Mouse (Mus musculus) layer of hippocampus, postnatal 10 days (tissue): ENCODE measurements at regions not wholly inside any gene's neighbourhood (a gene's known extent, or its start where the extent isn't known, plus 50 kb on each side); places are given as distances from the start of the nearest gene placed in this dataset.

Source experiments
- DNase-seq, 2 experiments: peaks; one replicate each; pipeline ENCODE4 v3.0.0; 2021; ENCODE audit warnings: low spot score in 2 of 2

GRCm38 (mm10) chr15:63193617-63194491, 651.1 kb downstream of the Gsdmc2 start:
- no peak for DNase-seq

GRCm38 (mm10) chr15:63191731-63192130, 653.2 kb downstream of the Gsdmc2 start:
- no peak for DNase-seq

GRCm38 (mm10) chr15:63190086-63190485, 654.9 kb downstream of the Gsdmc2 start:
- DNase-seq, result no peak

GRCm38 (mm10) chr15:63171003-63171402, 674.0 kb downstream of the Gsdmc2 start:
- no peak for DNase-seq

GRCm38 (mm10) chr15:63170171-63170570, 674.8 kb downstream of the Gsdmc2 start:
- no peak for DNase-seq

- no peak for DNase-seq
Observed at GRCm38 (mm10) chr15:63166411-63166810, 678.6 kb downstream of the Gsdmc2 start.

- peak; percentile 6 to 14 for DNase-seq
Observed at GRCm38 (mm10) chr15:63163550-63164279, 681.3 kb downstream of the Gsdmc2 start.

GRCm38 (mm10) chr15:63162881-63163549, 682.0 kb downstream of the Gsdmc2 start:
- peak; percentile 10 to 16 for DNase-seq

GRCm38 (mm10) chr15:63123123-63123688, 721.8 kb downstream of the Gsdmc2 start:
- DNase-seq, result no peak

- no peak for DNase-seq
Observed at GRCm38 (mm10) chr15:63112918-63113317, 732.1 kb downstream of the Gsdmc2 start.

- no peak for DNase-seq
Observed at GRCm38 (mm10) chr15:63100093-63100492, 744.9 kb downstream of the Gsdmc2 start.

- DNase-seq, result peak; percentile 15 to 23
Observed at GRCm38 (mm10) chr15:63081972-63082371, 763.0 kb downstream of the Gsdmc2 start.

GRCm38 (mm10) chr15:63079825-63080224, 765.2 kb downstream of the Gsdmc2 start:
- DNase-seq, result no peak

GRCm38 (mm10) chr15:63071921-63072320, 773.1 kb downstream of the Gsdmc2 start:
- no peak for DNase-seq

GRCm38 (mm10) chr15:63067126-63067525, 777.9 kb downstream of the Gsdmc2 start:
- no peak for DNase-seq

GRCm38 (mm10) chr15:63066020-63066439, 778.9 kb downstream of the Gsdmc2 start:
- DNase-seq, result no peak

- no peak for DNase-seq
Observed at GRCm38 (mm10) chr15:63061891-63062290, 783.1 kb downstream of the Gsdmc2 start.

GRCm38 (mm10) chr15:63060826-63061225, 784.2 kb downstream of the Gsdmc2 start:
- DNase-seq, result no peak

GRCm38 (mm10) chr15:63052570-63053255, 792.3 kb downstream of the Gsdmc2 start:
- DNase-seq, result no peak

- no peak for DNase-seq
Observed at GRCm38 (mm10) chr15:63050033-63050432, 794.9 kb downstream of the Gsdmc2 start.

GRCm38 (mm10) chr15:63042367-63042766, 802.6 kb downstream of the Gsdmc2 start:
- no peak for DNase-seq
